Mouse (Mus musculus) right cerebral cortex, adult 18-20 months (tissue): ENCODE data around the gene Nrn1l.

Experiments used
- DNase-seq: peaks from one replicate; pipeline ENCODE4 v3.0.0; 2022; ENCODE audit warnings: mixed read lengths

The Nrn1l gene

GRCm38 (mm10) chr8:105893339-105893738 lies at the start of gene Nrn1l:
Gene Nrn1l (plus strand): TSS chr8:105893567.
- DNase-seq, result peak; percentile 91

GRCm38 (mm10) chr8:105846678-105847077 lies 46.7 kb upstream of the Nrn1l start:
- no peak for DNase-seq

- DNase-seq, result no peak
These were observed 43.4 kb upstream of the Nrn1l start for GRCm38 (mm10) chr8:105850014-105850413.

- DNase-seq, result no peak
These were observed 42.8 kb upstream of the Nrn1l start for GRCm38 (mm10) chr8:105850611-105851010.

- peak; percentile 92 for DNase-seq
These were observed 41.7 kb upstream of the Nrn1l start for GRCm38 (mm10) chr8:105851651-105852143.

GRCm38 (mm10) chr8:105852146-105852729 lies 41.1 kb upstream of the Nrn1l start:
- DNase-seq, result no peak

GRCm38 (mm10) chr8:105853178-105853577 lies 40.2 kb upstream of the Nrn1l start, which contains the start of gene Cenpt:
Gene Cenpt (minus strand): TSS chr8:105853278.
- DNase-seq, result no peak

- DNase-seq, result no peak
These were observed 39.1 kb upstream of the Nrn1l start for GRCm38 (mm10) chr8:105854303-105854702.

GRCm38 (mm10) chr8:105854715-105855216 lies 38.6 kb upstream of the Nrn1l start, which contains the start of gene Thap11:
Gene Thap11 (plus strand): TSS chr8:105855132.
- peak; percentile 94 for DNase-seq

GRCm38 (mm10) chr8:105855248-105856167 lies 37.9 kb upstream of the Nrn1l start:
- DNase-seq, result peak; percentile 55

GRCm38 (mm10) chr8:105856168-105856835 lies 37.1 kb upstream of the Nrn1l start:
- DNase-seq, result no peak

GRCm38 (mm10) chr8:105858495-105858894 lies 34.9 kb upstream of the Nrn1l start:
- DNase-seq, result no peak

- no peak for DNase-seq
These were observed 34.1 kb upstream of the Nrn1l start for GRCm38 (mm10) chr8:105859314-105859713.

GRCm38 (mm10) chr8:105860143-105860981 lies 33.0 kb upstream of the Nrn1l start, which contains the start of gene Nutf2:
Gene Nutf2 (plus strand): TSS chr8:105860580.
- DNase-seq, result peak; percentile 97

GRCm38 (mm10) chr8:105861951-105862350 lies 31.4 kb upstream of the Nrn1l start:
- DNase-seq, result no peak

- no peak for DNase-seq
These were observed 26.9 kb upstream of the Nrn1l start for GRCm38 (mm10) chr8:105866364-105867029.

- DNase-seq, result peak; percentile 42
These were observed 19.1 kb upstream of the Nrn1l start for GRCm38 (mm10) chr8:105874301-105874700.

GRCm38 (mm10) chr8:105880754-105881520 lies 12.4 kb upstream of the Nrn1l start, which contains the start of gene Edc4:
Gene Edc4 (plus strand): TSS chr8:105880881.
- peak; percentile 83 for DNase-seq

- DNase-seq, result no peak
These were observed 3.5 kb upstream of the Nrn1l start for GRCm38 (mm10) chr8:105889756-105890465.

- peak; percentile 67 for DNase-seq
These were observed 2.5 kb upstream of the Nrn1l start for GRCm38 (mm10) chr8:105890870-105891269.
